Mouse (Mus musculus): ENCODE results near the gene Prkd2.

- TF ChIP-seq POLR2A (IDR thresholded peaks at IDR 0.05; ENCODE audit: insufficient read length, low read depth) (no peak), POLR2AphosphoS2 (IDR thresholded peaks at IDR 0.05; ENCODE audit: insufficient read length, low read depth) (no peak), TCF12 (IDR thresholded peaks at IDR 0.05; ENCODE audit: insufficient read depth, poor library complexity, severe bottlenecking) (no peak), E2F4 (IDR thresholded peaks at IDR 0.05; ENCODE audit: insufficient read depth) (no peak), USF1 (IDR thresholded peaks at IDR 0.05; ENCODE audit: low read depth) (no peak), MYOD1 (IDR thresholded peaks at IDR 0.05; ENCODE audit: control insufficient read depth in 1 of 3, insufficient read length in 2 of 3, low read depth in 2 of 3) (no peak), MAX (IDR thresholded peaks at IDR 0.05; ENCODE audit: low read depth) (no peak), REST (IDR thresholded peaks at IDR 0.05; ENCODE audit: insufficient read depth, insufficient read length) (no peak), MYOG (IDR thresholded peaks at IDR 0.05; ENCODE audit: control insufficient read depth in 1 of 3, insufficient read depth in 1 of 3, insufficient read length in 2 of 3, low read depth in 2 of 3) (no peak), SRF (IDR thresholded peaks at IDR 0.05; ENCODE audit: control insufficient read depth, insufficient read length, low read depth) (no peak), TCF3 (IDR thresholded peaks at IDR 0.05; ENCODE audit: insufficient read length, low read depth) (no peak), CEBPB (IDR thresholded peaks at IDR 0.05; ENCODE audit: insufficient read depth, poor library complexity, severe bottlenecking) (no peak)
Observed at GRCm38 (mm10) chr7:16903439-16903955, 60.8 kb downstream of the Prkd2 start.
